ENCODE assay signal across 9 mouse cellular contexts in the genomic region with DNA sequence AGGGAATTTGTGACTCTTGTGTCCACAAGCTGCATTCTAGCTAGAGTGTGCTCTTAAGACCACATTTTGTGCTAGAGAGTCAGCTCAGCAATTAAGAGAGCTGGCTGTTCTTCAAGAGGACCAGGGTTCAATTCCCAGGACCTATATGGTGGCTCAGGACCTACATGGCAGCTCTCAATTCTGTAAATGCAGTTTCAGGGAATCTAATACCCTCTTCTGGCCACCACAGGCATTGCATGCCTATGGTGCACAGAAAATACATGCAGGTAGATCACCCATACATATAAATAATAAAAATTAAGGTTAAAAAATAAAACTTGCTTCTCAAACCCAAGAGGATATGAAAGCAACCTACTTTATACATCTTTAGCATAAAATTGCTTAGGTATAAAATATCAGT. TPM values are rescaled to one million over a fixed set of nuclear protein-coding genes. Genes with fewer than 3 reads are reported as not detected.
A peak's percentile ranks its signal among the peaks of the same experiment; 100 is the strongest.
DNase-seq lines count a peak whose midpoint lies in the region; ATAC-seq and TF ChIP-seq lines count a peak whose summit lies in the region.
"Had no signal": no experiment of that assay in that cellular context is flagged by ENCODE, and none has a peak within 500 bp of the region (broad histone marks: within the 10 kb centered on the region; RNA-seq: fewer than 3 reads in every experiment).

No protein-coding gene starts in this region.

- H3K9ac ChIP-seq in heart, embryonic 11.5 days (ENCODE audit: low read depth, low read length): no peak overlapping the region
- H3K9ac ChIP-seq in embryonic facial prominence, embryonic 12.5 days: no peak overlapping the region
- H3K9ac ChIP-seq: intestine, embryonic 15.5 days had no signal

- peaks cover 8% of the 10 kb centered on the region; the same call in 1 of the 2 replicates for H3K36me3 ChIP-seq in heart, embryonic 11.5 days (ENCODE audit: control insufficient read depth, insufficient read depth, low read length)
- peaks cover 8% of the 10 kb centered on the region; the same call in 1 of the 2 replicates for H3K36me3 ChIP-seq in thymus, adult 2 months (ENCODE audit: control insufficient read depth, insufficient read depth, low read length)
- H3K36me3 ChIP-seq in embryonic facial prominence, embryonic 12.5 days: peaks cover 6% of the 10 kb centered on the region; the same call in 1 of the 2 replicates

- no peak for ATAC-seq in heart, embryonic 11.5 days (replicated peaks; ENCODE audit: insufficient number of reproducible peaks, low FRiP score, low TSS enrichment)
- ATAC-seq in embryonic facial prominence, embryonic 12.5 days (ENCODE audit: insufficient number of reproducible peaks, insufficient read depth, low FRiP score, low TSS enrichment): no peak
- ATAC-seq: intestine, embryonic 15.5 days had no signal

- H3K4me3 ChIP-seq in heart, embryonic 11.5 days (ENCODE audit: low read depth, low read length): no peak overlapping the region
- H3K4me3 ChIP-seq in thymus, adult 2 months (ENCODE audit: control insufficient read depth, insufficient read depth, low read length): no peak overlapping the region
- no peak overlapping the region for H3K4me3 ChIP-seq in embryonic facial prominence, embryonic 12.5 days
- H3K4me3 ChIP-seq: intestine, embryonic 15.5 days had no signal

- no peaks in the 10 kb centered on the region for H3K4me1 ChIP-seq in heart, embryonic 11.5 days (ENCODE audit: control insufficient read depth, insufficient read depth, low read length)
- no peaks in the 10 kb centered on the region for H3K4me1 ChIP-seq in thymus, adult 2 months (replicated peaks; ENCODE audit: control insufficient read depth, insufficient read depth, low read length)
- peaks cover 6% of the 10 kb centered on the region; the same call in 1 of the 2 replicates for H3K4me1 ChIP-seq in embryonic facial prominence, embryonic 12.5 days
- H3K4me1 ChIP-seq: intestine, embryonic 15.5 days had no signal

- DNase-seq in heart, postnatal 4 days: peak; percentile 24
- DNase-seq in thymus, adult 2 months: peak; percentile 18
- DNase-seq in thymus, adult 18-20 months: no peak
- no peak for DNase-seq in urinary bladder, postnatal 4 days (ENCODE audit: low spot score in 2 of 2)
- no peak for DNase-seq in spleen, postnatal 4 days (ENCODE audit: low spot score in 2 of 2)
- DNase-seq in right cerebral cortex, postnatal 4 days: no peak

- H3K27me3 ChIP-seq in heart, embryonic 11.5 days (ENCODE audit: control insufficient read depth, insufficient read depth, low read length): no peaks in the 10 kb centered on the region
- no peaks in the 10 kb centered on the region for H3K27me3 ChIP-seq in thymus, adult 2 months (ENCODE audit: control insufficient read depth, insufficient read depth, low read length)
- H3K27me3 ChIP-seq in embryonic facial prominence, embryonic 12.5 days: no peaks in the 10 kb centered on the region
- H3K27me3 ChIP-seq: intestine, embryonic 15.5 days had no signal

- no peak for TF ChIP-seq POLR2A in thymus, adult 2 months (IDR thresholded peaks at IDR 0.05; ENCODE audit: control insufficient read depth, extremely low read depth, insufficient read depth, low read length, poor library complexity)

- no peak for TF ChIP-seq CTCF in thymus, adult 2 months (IDR thresholded peaks at IDR 0.05; ENCODE audit: borderline replicate concordance, control insufficient read depth, extremely low read depth, insufficient read depth, low read length, poor library complexity)

- no peak overlapping the region for H3K27ac ChIP-seq in heart, embryonic 11.5 days (ENCODE audit: low read depth, low read length)
- no peak overlapping the region for H3K27ac ChIP-seq in thymus, adult 2 months (ENCODE audit: control insufficient read depth, insufficient read depth, low read length)
- 0 out of 2 replicates have a peak overlapping the region, but pooled peaks have one; percentile 36 for H3K27ac ChIP-seq in embryonic facial prominence, embryonic 12.5 days
- H3K27ac ChIP-seq: intestine, embryonic 15.5 days had no signal

- H3K4me2 ChIP-seq in heart, embryonic 11.5 days: no peak overlapping the region
- no peak overlapping the region for H3K4me2 ChIP-seq in embryonic facial prominence, embryonic 12.5 days (replicated peaks)
- H3K4me2 ChIP-seq: intestine, embryonic 15.5 days had no signal

- H3K9me3 ChIP-seq in heart, embryonic 11.5 days (replicated peaks; ENCODE audit: control insufficient read depth, low read length): no peaks in the 10 kb centered on the region
- no peaks in the 10 kb centered on the region for H3K9me3 ChIP-seq in embryonic facial prominence, embryonic 12.5 days
- H3K9me3 ChIP-seq: intestine, embryonic 15.5 days had no signal

RNA-seq across cellular contexts. Expression of a gene that starts 45.5 kb away (rescaled TPM):
- 10 to 100 TPM; 22.0 to 23.4 TPM for total RNA-seq in heart, postnatal 4 days (2021)
- polyA plus RNA-seq in heart, embryonic 11.5 days (2014; fragmentation: Nextera tagmentation; extraction: Ambion mirVana): 13.8 and 15.1 TPM in 2 replicates
- 8.6 and 9.8 TPM in 2 replicates for polyA plus RNA-seq in thymus, adult 2 months (2012; rRNA removed)
- 17.6 and 19.2 TPM in 2 replicates for polyA plus RNA-seq in embryonic facial prominence, embryonic 12.5 days (2016; fragmentation: Nextera tagmentation; extraction: Ambion mirVana)

Comparison
In these comparisons a context has a peak if more than half of its experiments do, and no peak if none do; other contexts are left out.
1. DNase-seq: peak in heart, postnatal 4 days (single experiment) and thymus, adult 2 months (single experiment); none in thymus, adult 18-20 months (0 of 2), urinary bladder, postnatal 4 days (0 of 2), spleen, postnatal 4 days (0 of 2) and right cerebral cortex, postnatal 4 days (single experiment).